Mouse (Mus musculus) cerebellum, adult 18-20 months (tissue): ENCODE measurements around the gene Nedd8.

Experiments
- DNase-seq, 2 experiments: peaks; one replicate each; pipeline ENCODE4 v3.0.0; 2021

Nedd8 gene

GRCm38 (mm10) chr14:55613346-55613745, 58.6 kb downstream of the Nedd8 start:
- DNase-seq, result no peak
